Mouse (Mus musculus) heart, embryonic 16.5 days (tissue): Measurements from ENCODE around the gene 1600012H06Rik. TPM values are rescaled to one million over a fixed set of nuclear protein-coding genes. Genes with fewer than 3 reads are reported as not detected.
"Not testable (repeated sequence)": the region's sequence is repeated elsewhere in the genome, so short reads cannot be mapped to it uniquely, and the experiment has no call there.

Experiments
- ATAC-seq: fragments of 200-750 bp; cut with Nextera tagmentation; replicated peaks from 2 replicates; pipeline ENCODE4 v1.8.0; 2017; ENCODE audit warnings: moderate number of reproducible peaks; ENCODE audit not compliant: insufficient read depth, low FRiP score; ENCODE audit errors: extremely low read depth
- H3K27ac ChIP-seq: fragments of 300-500 bp; sonication (generic); 2 replicates; pipeline ENCODE4 v1.5.1; 2014; ENCODE audit warnings: mild to moderate bottlenecking, low read length, control low read depth, moderate library complexity
- H3K27me3 ChIP-seq: fragments of 300-500 bp; sonication (generic); 2 replicates; pipeline ENCODE4 v1.6.1; 2014; ENCODE audit warnings: low read length, mixed read lengths; ENCODE audit not compliant: control insufficient read depth, insufficient read depth
- H3K36me3 ChIP-seq: fragments of 300-500 bp; sonication (generic); 2 replicates; pipeline ENCODE4 v1.6.1; 2014; ENCODE audit not compliant: control insufficient read depth, insufficient read depth
- H3K4me1 ChIP-seq: fragments of 300-500 bp; sonication (generic); 2 replicates; pipeline ENCODE4 v1.6.1; 2014; ENCODE audit warnings: low read length, mixed read lengths; ENCODE audit not compliant: control insufficient read depth, insufficient read depth
- H3K4me2 ChIP-seq: fragments of 300-500 bp; sonication (generic); 2 replicates; pipeline ENCODE4 v1.6.1; 2014; ENCODE audit warnings: low read depth, mild to moderate bottlenecking, control low read depth, low read length
- H3K4me3 ChIP-seq: fragments of 300-500 bp; sonication (generic); 2 replicates; pipeline ENCODE4 v1.5.1; 2014; ENCODE audit warnings: mild to moderate bottlenecking, control low read depth, low read length
- H3K9ac ChIP-seq: fragments of 300-500 bp; sonication (generic); 2 replicates; pipeline ENCODE4 v1.6.1; 2014; ENCODE audit warnings: low read length, control low read depth
- H3K9me3 ChIP-seq: fragments of 300-500 bp; sonication (generic); replicated peaks from 2 replicates; pipeline ENCODE4 v1.6.1; 2016; ENCODE audit warnings: low read length; ENCODE audit not compliant: control insufficient read depth
- WGBS: fragments of 180-500 bp; shearing (Covaris S2); extraction: QIAGEN DNeasy Blood & Tissue Kit; methylation state at CpG from one replicate; pipeline ENCODE4 v1.1.7; 2014; 5-methylcytosine and 5-hydroxymethylcytosine counted together
- polyA plus RNA-seq: library from polyadenylated mRNA; unstranded; fragments of >200 nt; fragmentation: Nextera tagmentation; extraction: Ambion mirVana; gene quantifications from 2 replicates; pipeline ENCODE4 v1.2.1, GENCODE M21; 2015

Gene 1600012H06Rik
- polyA plus RNA-seq, 1 experiment from 2014 or later: 30.2 TPM

DNA sequence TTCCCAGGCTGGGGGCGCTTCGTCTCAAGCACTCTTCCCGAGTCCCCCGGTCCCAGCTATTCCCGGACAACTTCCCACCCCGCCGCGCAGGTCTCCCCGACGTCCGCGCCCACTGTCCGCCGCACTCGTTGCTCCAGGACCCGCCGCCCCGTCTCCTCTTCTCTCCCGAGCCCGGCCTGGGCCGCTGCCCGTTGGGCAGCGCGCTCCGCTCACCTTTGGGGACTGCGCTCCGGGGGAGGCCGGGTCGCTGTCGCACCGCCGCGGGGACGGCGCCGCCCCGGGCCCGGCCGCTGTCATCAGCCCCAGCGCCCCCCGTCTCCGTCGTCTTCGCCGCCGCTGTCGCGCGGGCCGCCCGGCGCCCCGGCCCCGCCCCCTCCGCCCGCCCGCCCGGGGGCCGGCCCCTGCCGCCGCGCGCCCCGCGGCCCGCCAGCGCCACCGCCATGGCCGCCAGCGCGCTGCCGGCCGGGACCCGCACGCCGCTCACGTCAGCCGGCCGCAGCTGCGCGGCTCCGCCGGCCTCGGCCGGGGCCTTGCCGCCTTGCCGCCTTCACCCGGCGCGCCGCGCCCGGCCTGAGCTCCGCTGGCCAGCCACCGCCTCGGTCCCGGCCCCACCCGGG is 49.6 kb downstream of the 1600012H06Rik start:
- not testable (repeated sequence) for H3K4me3 ChIP-seq, H3K27ac ChIP-seq, H3K9me3 ChIP-seq, H3K36me3 ChIP-seq, H3K4me2 ChIP-seq, H3K27me3 ChIP-seq, H3K4me1 ChIP-seq, H3K9ac ChIP-seq
- WGBS: no CpG with 5 or more reads among the region's 98 CpGs
- peak; percentile 85 for ATAC-seq

DNA sequence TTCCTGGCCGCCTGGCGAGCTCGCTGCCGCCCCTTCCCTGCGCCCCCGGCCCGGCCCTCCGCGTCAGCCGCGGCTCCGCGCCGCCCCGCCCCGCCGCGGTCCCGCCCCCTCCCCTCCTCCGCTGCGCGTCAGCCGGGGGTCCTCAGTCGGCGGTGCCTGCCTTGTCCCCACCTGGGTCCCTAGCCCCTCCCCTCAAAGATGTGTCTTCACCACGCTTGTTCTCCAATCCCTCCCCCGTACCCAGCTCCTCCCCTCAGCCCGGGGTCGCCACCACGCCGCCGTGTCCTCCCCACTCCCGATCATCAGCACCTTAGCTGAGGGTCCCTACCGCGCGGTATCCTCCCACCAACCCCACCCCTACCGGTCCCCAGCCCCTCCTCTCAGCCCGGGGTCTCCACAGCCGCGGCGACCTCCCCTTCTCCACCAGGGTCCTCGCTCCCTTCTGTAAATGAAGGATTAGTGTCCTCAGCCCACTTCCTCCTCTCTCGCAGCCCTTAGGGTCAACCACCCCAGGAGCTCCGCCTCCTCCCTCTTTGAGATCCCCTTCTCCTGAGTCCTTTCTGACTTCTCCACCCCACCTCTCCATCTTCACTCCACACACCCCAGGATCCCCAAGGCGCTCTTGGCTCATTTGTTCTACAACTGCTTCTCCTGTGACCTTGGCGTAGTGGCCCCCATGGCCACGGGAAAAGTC is 50.3 kb downstream of the 1600012H06Rik start:
- H3K27ac ChIP-seq, H3K36me3 ChIP-seq, H3K4me1 ChIP-seq, H3K27me3 ChIP-seq, H3K4me2 ChIP-seq, H3K4me3 ChIP-seq, H3K9me3 ChIP-seq, H3K9ac ChIP-seq: not testable (repeated sequence)
- ATAC-seq: peak; percentile 85
- WGBS: no CpG with 5 or more reads among the region's 47 CpGs

DNA sequence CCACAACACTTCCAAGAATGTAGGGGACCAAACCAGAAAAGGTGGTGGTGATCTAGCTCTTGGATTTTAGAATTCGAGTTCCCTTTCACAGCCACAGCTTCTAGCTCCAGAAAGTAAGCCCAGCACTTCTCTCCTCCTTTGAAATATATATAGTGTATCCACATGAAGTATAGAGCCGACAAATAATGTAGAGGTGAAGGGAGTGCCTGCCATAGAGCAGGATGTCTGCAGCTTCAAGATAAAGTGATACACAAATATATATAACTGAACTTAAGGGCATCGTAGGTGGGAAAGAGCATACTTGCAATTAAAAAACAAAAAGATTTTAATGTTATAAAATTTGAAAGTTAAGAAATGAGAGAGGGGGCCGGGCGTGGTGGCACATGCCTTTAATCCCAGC is 51.2 kb downstream of the 1600012H06Rik start:
- ATAC-seq, H3K4me1 ChIP-seq: not testable (repeated sequence)
- WGBS: no CpG with 5 or more reads among the region's 5 CpGs

DNA sequence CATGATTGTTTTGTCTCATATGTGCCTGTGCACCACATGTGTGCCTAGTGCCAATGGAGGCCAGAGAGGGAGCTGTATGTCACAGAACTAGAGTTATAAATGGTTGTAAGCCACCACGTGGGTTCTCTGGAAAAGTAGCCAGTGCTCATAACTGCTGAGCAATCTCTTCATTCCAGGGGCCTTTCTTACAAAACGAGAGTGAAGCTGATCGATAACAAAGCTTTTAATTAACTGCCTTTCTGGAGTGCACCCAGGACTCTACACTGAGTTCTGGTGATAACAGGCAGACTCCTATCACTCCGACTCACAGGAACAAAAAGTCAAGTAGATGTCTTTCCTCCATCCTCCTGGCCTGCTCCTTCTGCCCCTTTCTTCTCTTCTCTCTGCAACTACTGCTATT is 57.1 kb downstream of the 1600012H06Rik start:
- not testable (repeated sequence) for H3K9ac ChIP-seq, H3K27ac ChIP-seq, ATAC-seq, H3K4me1 ChIP-seq, H3K36me3 ChIP-seq, H3K4me3 ChIP-seq, H3K9me3 ChIP-seq, H3K4me2 ChIP-seq, H3K27me3 ChIP-seq
- no CpG with 5 or more reads among the region's 4 CpGs for WGBS

More for the DNA sequence above, 51.2 kb downstream of the 1600012H06Rik start:
- not testable (repeated sequence) for H3K9me3 ChIP-seq, H3K36me3 ChIP-seq, H3K4me3 ChIP-seq, H3K4me2 ChIP-seq, H3K27me3 ChIP-seq, H3K9ac ChIP-seq, H3K27ac ChIP-seq

DNA sequence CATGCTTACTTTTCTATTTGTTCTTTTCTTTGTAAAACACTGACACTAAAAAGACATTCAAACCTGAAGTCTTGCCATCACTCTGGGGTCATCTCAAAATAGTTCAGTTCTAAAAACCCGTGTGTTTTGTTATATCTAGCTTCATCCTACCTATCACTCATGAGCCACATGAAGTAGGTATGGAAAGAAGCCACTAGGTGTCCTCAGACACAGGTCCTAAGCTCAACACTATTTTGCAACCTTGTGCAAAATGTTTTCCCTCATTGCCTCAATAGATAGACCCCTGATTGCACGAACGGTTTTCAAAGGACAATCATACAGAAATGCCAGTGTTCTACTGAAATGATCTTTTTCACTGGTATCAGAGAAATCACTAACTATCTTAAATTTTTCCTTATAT is 66.1 kb downstream of the 1600012H06Rik start:
- H3K4me2 ChIP-seq, H3K9ac ChIP-seq, ATAC-seq, H3K27me3 ChIP-seq, H3K27ac ChIP-seq, H3K36me3 ChIP-seq, H3K9me3 ChIP-seq, H3K4me3 ChIP-seq, H3K4me1 ChIP-seq: not testable (repeated sequence)
- no CpG with 5 or more reads among the region's 3 CpGs for WGBS

Other genes with a start within 250 kb of the 1600012H06Rik start
- 32.1 and 33.4 TPM in 2 replicates for gene Thbs2, start 248.9 kb upstream of the 1600012H06Rik start, polyA plus RNA-seq
- gene Wdr27, start within 50 bp of the 1600012H06Rik start, polyA plus RNA-seq: 3.0 and 3.5 TPM in 2 replicates
- 27.2 TPM in 2 replicates for gene Phf10, start 18.1 kb downstream of the 1600012H06Rik start, polyA plus RNA-seq
- 6.3 and 6.4 TPM in 2 replicates for gene 9030025P20Rik, start 35.3 kb downstream of the 1600012H06Rik start, polyA plus RNA-seq
- 2.1 TPM in 1 of 2 replicates, not detected in the other for gene Gm3417, start 35.6 kb downstream of the 1600012H06Rik start, polyA plus RNA-seq
- gene Gm3435, start 67.0 kb downstream of the 1600012H06Rik start, polyA plus RNA-seq: 5.1 and 5.3 TPM in 2 replicates
- gene Ermard, start 98.0 kb downstream of the 1600012H06Rik start, polyA plus RNA-seq: 57.1 and 68.3 TPM in 2 replicates
- not detected in 2 replicates for gene Tcte3, start 98.3 kb downstream of the 1600012H06Rik start, polyA plus RNA-seq
- 2.0 and 2.7 TPM in 2 replicates for gene Gm3448, start 98.4 kb downstream of the 1600012H06Rik start, polyA plus RNA-seq